Mouse (Mus musculus) bone marrow, adult 2 months (tissue): Measurements from ENCODE around the gene Gm49354.

ENCODE experiments used
- CTCF ChIP-seq: fragments of 200-500 bp; IDR thresholded peaks from 2 replicates; pipeline ENCODE4 v1.5.1; 2011; ENCODE audit warnings: low read length, control low read depth; ENCODE audit not compliant: control insufficient read depth, insufficient read depth
- POLR2A ChIP-seq: fragments of 200-500 bp; IDR thresholded peaks from 2 replicates; pipeline ENCODE4 v1.6.1; 2011; ENCODE audit warnings: low read depth, mild to moderate bottlenecking, control low read depth, low read length, borderline replicate concordance; ENCODE audit not compliant: control insufficient read depth

- TF ChIP-seq CTCF (no peak), POLR2A (no peak)
Observed at GRCm38 (mm10) chr13:59738455-59738854, 43.6 kb downstream of the Gm49354 start.
